In the genomic region with DNA sequence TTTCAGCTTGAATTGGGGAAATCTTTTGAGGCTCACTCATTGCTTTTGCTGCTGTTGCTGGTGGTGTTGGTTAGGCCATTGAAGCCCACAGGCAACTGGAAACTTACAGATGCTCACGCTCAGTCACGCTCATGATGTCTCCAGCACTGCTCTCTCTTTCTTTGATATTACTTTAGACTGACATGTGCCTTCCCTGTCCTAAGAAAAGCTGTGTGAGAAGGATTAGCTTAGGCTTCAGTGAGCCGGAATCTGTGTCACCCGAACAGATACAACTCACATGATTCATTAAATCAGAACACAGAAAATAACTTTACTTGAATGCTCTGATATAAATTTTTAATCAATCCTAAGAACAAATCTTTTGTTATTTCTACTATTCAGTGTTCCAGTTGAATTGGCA, we compare ENCODE assay signal across 25 mouse cellular contexts. TPM values are rescaled to one million over a fixed set of nuclear protein-coding genes. Genes with fewer than 3 reads are reported as not detected.
DNase-seq lines count a peak whose midpoint lies in the region; ATAC-seq and TF ChIP-seq lines count a peak whose summit lies in the region.
"Had no signal": no experiment of that assay in that cellular context is flagged by ENCODE, and none has a peak within 500 bp of the region (broad histone marks: within the 10 kb centered on the region; RNA-seq: fewer than 3 reads in every experiment).

No protein-coding gene starts in this region.

- H3K27me3 ChIP-seq in midbrain, embryonic 11.5 days (ENCODE audit: control insufficient read depth, insufficient read depth, low read length): no peaks in the 10 kb centered on the region
- H3K27me3 ChIP-seq in midbrain, postnatal 0 days (ENCODE audit: insufficient read depth, low read length): no peaks in the 10 kb centered on the region
- H3K27me3 ChIP-seq: embryonic facial prominence, embryonic 13.5 days; embryonic facial prominence, embryonic 15.5 days; forebrain, embryonic 12.5 days; Patski had no signal

- no peak for TF ChIP-seq CTCF in midbrain, postnatal 0 days (IDR thresholded peaks at IDR 0.05)

- H3K4me2 ChIP-seq in midbrain, embryonic 11.5 days: no peak overlapping the region
- no peak overlapping the region for H3K4me2 ChIP-seq in midbrain, postnatal 0 days (ENCODE audit: low read depth, low read length, poor library complexity, severe bottlenecking)
- H3K4me2 ChIP-seq: embryonic facial prominence, embryonic 13.5 days; embryonic facial prominence, embryonic 15.5 days; forebrain, embryonic 12.5 days had no signal

- H3K36me3 ChIP-seq in midbrain, embryonic 11.5 days (ENCODE audit: control insufficient read depth, insufficient read depth, low read length): no peaks in the 10 kb centered on the region
- H3K36me3 ChIP-seq in midbrain, postnatal 0 days (ENCODE audit: insufficient read depth, low read length): no peaks in the 10 kb centered on the region

- no peaks in the 10 kb centered on the region for H3K4me1 ChIP-seq in midbrain, embryonic 11.5 days (ENCODE audit: control insufficient read depth, insufficient read depth, low read length)
- H3K4me1 ChIP-seq in midbrain, postnatal 0 days (ENCODE audit: insufficient read depth, low read length): no peaks in the 10 kb centered on the region
- H3K4me1 ChIP-seq: embryonic facial prominence, embryonic 13.5 days; embryonic facial prominence, embryonic 15.5 days; forebrain, embryonic 10.5 days; forebrain, embryonic 12.5 days had no signal

- no peak overlapping the region for H3K27ac ChIP-seq in midbrain, embryonic 11.5 days (ENCODE audit: low read depth, low read length)
- H3K27ac ChIP-seq in midbrain, postnatal 0 days (ENCODE audit: low read depth, low read length): no peak overlapping the region
- H3K27ac ChIP-seq: embryonic facial prominence, embryonic 13.5 days; embryonic facial prominence, embryonic 15.5 days; forebrain, embryonic 10.5 days; forebrain, embryonic 12.5 days had no signal

- no peak for ATAC-seq in midbrain, embryonic 11.5 days (ENCODE audit: low FRiP score)
- ATAC-seq in midbrain, postnatal 0 days (ENCODE audit: low FRiP score): no peak
- ATAC-seq: activated CD4-positive, CD25-positive, alpha-beta regulatory T cell, adult 4 months; forebrain, embryonic 14.5 days; forebrain, embryonic 16.5 days; Patski had no signal

- H3K4me3 ChIP-seq in midbrain, embryonic 11.5 days (ENCODE audit: low read depth, low read length): no peak overlapping the region
- no peak overlapping the region for H3K4me3 ChIP-seq in midbrain, postnatal 0 days (ENCODE audit: low read depth, low read length)
- H3K4me3 ChIP-seq: embryonic facial prominence, embryonic 13.5 days; embryonic facial prominence, embryonic 15.5 days; erythroblast, embryonic 14.5 days; forebrain, embryonic 10.5 days; forebrain, embryonic 12.5 days had no signal

- no peak overlapping the region for H3K9ac ChIP-seq in midbrain, embryonic 11.5 days (ENCODE audit: low read length)
- H3K9ac ChIP-seq in midbrain, postnatal 0 days (replicated peaks; ENCODE audit: low read length, poor library complexity, severe bottlenecking): no peak overlapping the region
- H3K9ac ChIP-seq: embryonic facial prominence, embryonic 13.5 days; embryonic facial prominence, embryonic 15.5 days; forebrain, embryonic 12.5 days had no signal

- H3K9me3 ChIP-seq in midbrain, embryonic 11.5 days (ENCODE audit: control insufficient read depth, low read length): no peaks in the 10 kb centered on the region
- no peaks in the 10 kb centered on the region for H3K9me3 ChIP-seq in midbrain, postnatal 0 days (ENCODE audit: low read length)
- H3K9me3 ChIP-seq: embryonic facial prominence, embryonic 13.5 days; embryonic facial prominence, embryonic 15.5 days; forebrain, embryonic 10.5 days; forebrain, embryonic 12.5 days had no signal

- 87% methylated on average over 4 of the region's 4 CpGs for WGBS in midbrain, embryonic 11.5 days
- WGBS in midbrain, postnatal 0 days: 82% methylated on average over 4 of the region's 4 CpGs

- DNase-seq in midbrain, embryonic 11.5 days (ENCODE audit: low spot score, missing footprints): peak; percentile 47
- DNase-seq in midbrain, postnatal 0 days (ENCODE audit: low spot score): no peak
- DNase-seq in retina, adult 2 months (ENCODE audit: low read depth, low spot score): peak; percentile 55
- DNase-seq in retina, postnatal 1 day: peak; percentile 71
- no peak for DNase-seq in testis, postnatal 10 days (ENCODE audit: low spot score)
- no peak for DNase-seq in c-Kit-positive CD71-positive TER-119-positive erythroid progenitor cells, embryonic 14.5 days (ENCODE audit: low spot score)
- DNase-seq: adrenal gland, adult 8-10 months; adrenal gland, postnatal 14 days; adrenal gland, postnatal 36 days; cerebellum, adult 11 months; cerebellum, adult 18-20 months; cerebellum, adult 8-10 months; cerebellum, adult 9-11 months; cerebellum, postnatal 14 days; cerebellum, postnatal 36 days; embryo, embryonic 11 days had no signal

RNA-seq across cellular contexts. Expression of gene Glmn, which starts 36.0 kb away (rescaled TPM):
- 31.5 and 39.5 TPM in 2 replicates for polyA plus RNA-seq in midbrain, embryonic 11.5 days (2014; fragmentation: Nextera tagmentation; extraction: Ambion mirVana)
- 10.7 and 20.0 TPM in 2 replicates for total RNA-seq in midbrain, postnatal 0 days (2014; rRNA removed)
- polyA plus RNA-seq in midbrain, postnatal 0 days (2015; fragmentation: Nextera tagmentation; extraction: Ambion mirVana): 36.1 and 39.8 TPM in 2 replicates

RNA-seq across cellular contexts. Expression of gene Rpap2, which starts 36.5 kb away (rescaled TPM):
- polyA plus RNA-seq in midbrain, embryonic 11.5 days (2014; fragmentation: Nextera tagmentation; extraction: Ambion mirVana): 22.9 and 23.1 TPM in 2 replicates
- total RNA-seq in midbrain, postnatal 0 days (2014; rRNA removed): 15.5 and 17.5 TPM in 2 replicates
- 21.4 and 25.2 TPM in 2 replicates for polyA plus RNA-seq in midbrain, postnatal 0 days (2015; fragmentation: Nextera tagmentation; extraction: Ambion mirVana)

Comparison
In these comparisons a context has a peak if more than half of its experiments do, and no peak if none do; other contexts are left out.
1. DNase-seq: peak in midbrain, embryonic 11.5 days (single experiment), retina, adult 2 months (single experiment) and retina, postnatal 1 day (single experiment); none in midbrain, postnatal 0 days (single experiment), testis, postnatal 10 days (single experiment) and c-Kit-positive CD71-positive TER-119-positive erythroid progenitor cells, embryonic 14.5 days (single experiment).